Mouse (Mus musculus): ENCODE measurements around the gene Cd40lg.

DNA sequence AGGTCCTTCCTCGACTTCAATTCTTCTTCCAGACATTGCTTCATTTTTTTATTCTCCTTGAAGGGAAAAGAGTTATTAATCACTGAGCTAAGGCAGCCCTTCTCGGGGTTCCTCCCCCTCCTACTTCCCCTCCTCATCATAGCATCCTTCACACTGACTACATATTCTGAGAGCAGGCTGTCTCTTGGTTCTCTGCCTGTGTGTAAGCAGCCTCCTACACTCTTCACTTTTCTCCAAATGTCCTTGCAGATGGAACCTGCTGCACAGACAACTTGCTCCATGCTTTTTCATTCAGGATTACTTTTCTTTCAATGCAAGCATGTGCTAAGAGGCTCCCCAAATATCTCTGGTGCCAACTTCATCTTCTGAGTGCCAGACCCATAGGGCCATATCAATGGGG, 21.7 kb downstream of the Cd40lg start:
- TF ChIP-seq CTCF (IDR thresholded peaks at IDR 0.05; ENCODE audit: control insufficient read depth, insufficient read depth, insufficient read length) = no peak
- TF ChIP-seq USF1 (IDR thresholded peaks at IDR 0.05; ENCODE audit: low read depth) = no peak
